Mouse (Mus musculus) midbrain, embryonic 12.5 days (tissue): Measurements from ENCODE around the gene Gmeb2. TPM values are rescaled to one million over a fixed set of nuclear protein-coding genes. Genes with fewer than 3 reads are reported as not detected.
"Not testable (repeated sequence)": the region's sequence is repeated elsewhere in the genome, so short reads cannot be mapped to it uniquely, and the experiment has no call there.

ENCODE experiments used
- ATAC-seq: fragments of 200-750 bp; cut with Nextera tagmentation; 2 replicates; pipeline ENCODE4 v1.8.0; 2017; ENCODE audit warnings: low read depth, moderate TSS enrichment, moderate library complexity; ENCODE audit not compliant: low FRiP score
- H3K27ac ChIP-seq: fragments of 300-500 bp; sonication (generic); replicated peaks from 2 replicates; pipeline ENCODE4 v1.5.1; 2016; ENCODE audit warnings: mild to moderate bottlenecking
- H3K27me3 ChIP-seq: fragments of 300-500 bp; sonication (generic); 2 replicates; pipeline ENCODE4 v1.6.1; 2016; ENCODE audit warnings: mild to moderate bottlenecking
- H3K36me3 ChIP-seq: fragments of 300-500 bp; sonication (generic); 2 replicates; pipeline ENCODE4 v1.6.1; 2016
- H3K4me1 ChIP-seq: fragments of 300-500 bp; sonication (generic); 2 replicates; pipeline ENCODE4 v1.6.1; 2016
- H3K4me2 ChIP-seq: fragments of 300-500 bp; sonication (generic); replicated peaks from 2 replicates; pipeline ENCODE4 v1.6.1; 2016; ENCODE audit warnings: mild to moderate bottlenecking, moderate library complexity
- H3K4me3 ChIP-seq: fragments of 300-500 bp; sonication (generic); 2 replicates; pipeline ENCODE4 v1.5.1; 2016; ENCODE audit warnings: mild to moderate bottlenecking
- H3K9ac ChIP-seq: fragments of 300-500 bp; sonication (generic); replicated peaks from 2 replicates; pipeline ENCODE4 v1.6.1; 2016; ENCODE audit warnings: mild to moderate bottlenecking, moderate library complexity
- H3K9me3 ChIP-seq: fragments of 300-500 bp; sonication (generic); 2 replicates; pipeline ENCODE4 v1.6.1; 2016; ENCODE audit warnings: mild to moderate bottlenecking
- WGBS: fragments of 180-500 bp; shearing (Covaris S2); methylation state at CpG from one replicate; pipeline ENCODE4 v1.1.7; 2016; 5-methylcytosine and 5-hydroxymethylcytosine counted together
- polyA plus RNA-seq: library from polyadenylated mRNA; unstranded; fragments of >200 nt; fragmentation: Nextera tagmentation; extraction: Ambion mirVana; gene quantifications from 2 replicates; pipeline ENCODE4 v1.2.1, GENCODE M21; 2016

The Gmeb2 gene
- polyA plus RNA-seq = 23.4 and 23.9 TPM in 2 replicates

DNA sequence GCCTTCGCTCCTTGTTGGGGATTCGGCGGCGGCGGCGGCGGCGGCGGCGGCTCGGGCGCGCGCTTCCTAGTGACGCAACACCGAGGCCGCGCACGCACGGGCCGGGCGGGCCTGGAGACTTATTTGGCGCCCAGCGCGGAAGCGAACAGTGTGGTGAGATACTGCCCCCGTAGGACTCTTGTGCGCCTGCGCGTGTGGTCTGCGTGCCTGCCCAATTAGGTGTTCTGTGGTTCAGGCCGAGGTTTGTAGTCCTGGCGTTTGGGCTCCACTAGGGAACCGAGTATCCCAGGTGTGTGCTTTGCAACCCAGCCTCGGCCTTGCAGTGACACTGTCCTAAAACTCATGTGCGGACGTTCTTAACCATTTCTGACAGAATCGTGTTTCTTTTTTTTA, at the start of gene Gmeb2:
Gene Gmeb2 (minus strand): TSS at position 78 of the 393 bp plus-strand sequence.
- 7% methylated on average over 31 of the region's 38 CpGs for WGBS
- not testable (repeated sequence) for H3K27me3 ChIP-seq, H3K9me3 ChIP-seq
- peak; percentile 94 for ATAC-seq
- peak within 1 kb of the TSS; percentile 67 for H3K4me2 ChIP-seq
- H3K4me1 ChIP-seq = peaks cover 17% of the 10 kb centered on the region
- H3K36me3 ChIP-seq = peaks cover 14% of the 10 kb centered on the region
- H3K27ac ChIP-seq = peak within 1 kb of the TSS; percentile 95
- peak within 1 kb of the TSS; percentile 64 for H3K4me3 ChIP-seq
- H3K9ac ChIP-seq = peak within 1 kb of the TSS; percentile 77

DNA sequence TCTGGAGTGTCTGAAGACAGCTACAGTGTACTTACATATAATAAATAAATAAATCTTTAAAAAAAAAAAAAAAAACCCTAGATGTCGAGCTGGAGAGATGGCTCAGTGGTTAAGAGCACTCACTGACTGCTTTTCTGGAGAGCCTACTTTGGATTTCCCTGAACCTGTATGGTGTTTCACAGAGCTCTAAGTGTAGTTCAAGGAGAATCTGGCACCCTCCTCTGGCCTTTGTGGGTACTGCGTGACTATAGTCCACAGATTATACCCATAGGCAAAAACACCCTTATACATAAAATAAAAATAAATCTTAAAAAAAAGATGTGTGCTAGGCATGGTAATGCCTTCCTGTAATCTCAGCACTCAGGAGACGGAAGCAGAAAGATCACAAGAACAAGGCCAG, 46.2 kb upstream of the Gmeb2 start:
- WGBS = 72% methylated on average over 3 of the region's 3 CpGs
- ATAC-seq = no peak

DNA sequence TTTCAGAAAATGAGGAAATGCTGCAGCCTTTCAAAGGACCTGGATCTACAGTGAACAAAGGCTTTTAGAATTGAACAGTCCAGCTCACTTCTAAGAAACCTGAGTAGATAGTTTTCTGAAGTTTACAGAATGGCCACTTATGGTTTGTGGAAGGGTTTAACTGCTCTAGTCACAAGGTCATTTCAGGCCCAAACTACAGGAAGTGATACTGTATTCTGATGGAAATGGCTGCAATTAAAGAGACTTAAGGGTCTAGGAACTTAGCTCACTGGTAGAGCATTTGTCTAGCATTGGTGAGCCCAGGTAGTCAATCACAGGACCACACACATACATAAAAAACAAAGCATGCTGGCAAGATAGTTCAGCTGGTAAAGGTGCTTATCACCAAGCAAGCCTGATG, 44.7 kb upstream of the Gmeb2 start:
- H3K27ac ChIP-seq = no peak overlapping the region
- no peak for ATAC-seq
- H3K9me3 ChIP-seq = no peaks in the 10 kb centered on the region
- peaks cover 80% of the 10 kb centered on the region for H3K36me3 ChIP-seq
- H3K4me1 ChIP-seq = no peaks in the 10 kb centered on the region
- no peaks in the 10 kb centered on the region for H3K27me3 ChIP-seq
- H3K4me3 ChIP-seq = no peak overlapping the region
- no peak overlapping the region for H3K4me2 ChIP-seq
- no peak overlapping the region for H3K9ac ChIP-seq

More for the DNA sequence above, 46.2 kb upstream of the Gmeb2 start:
- no peaks in the 10 kb centered on the region for H3K4me1 ChIP-seq
- peaks cover 77% of the 10 kb centered on the region for H3K36me3 ChIP-seq
- no peak overlapping the region for H3K9ac ChIP-seq
- H3K27me3 ChIP-seq = no peaks in the 10 kb centered on the region
- H3K4me2 ChIP-seq = no peak overlapping the region
- no peak overlapping the region for H3K27ac ChIP-seq
- no peak overlapping the region for H3K4me3 ChIP-seq
- no peaks in the 10 kb centered on the region for H3K9me3 ChIP-seq

DNA sequence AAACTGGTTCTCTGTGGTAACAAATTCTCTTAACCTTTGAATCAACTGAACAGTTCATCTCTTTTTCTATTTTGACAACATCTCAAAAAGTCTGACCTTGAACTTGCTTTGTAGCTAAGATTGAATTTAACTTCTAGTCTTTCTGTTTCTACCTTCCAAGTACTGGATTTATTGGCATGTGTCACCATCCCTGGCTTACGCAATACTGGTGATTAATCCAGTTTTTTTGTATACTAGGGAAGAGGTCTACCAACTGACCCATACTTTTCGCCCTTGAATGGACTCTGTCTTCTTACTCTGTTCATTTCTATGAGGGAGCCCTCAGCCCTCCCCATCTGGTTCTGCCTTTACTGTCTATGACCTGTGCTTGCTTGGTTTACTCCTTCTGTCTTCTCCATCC, 38.3 kb upstream of the Gmeb2 start:
- H3K4me3 ChIP-seq = no peak overlapping the region
- H3K27me3 ChIP-seq = no peaks in the 10 kb centered on the region
- 88% methylated on average over 2 of the region's 2 CpGs for WGBS
- H3K36me3 ChIP-seq = peaks cover 86% of the 10 kb centered on the region
- H3K9me3 ChIP-seq = no peaks in the 10 kb centered on the region
- no peak overlapping the region for H3K9ac ChIP-seq
- H3K4me2 ChIP-seq = no peak overlapping the region
- no peaks in the 10 kb centered on the region for H3K4me1 ChIP-seq
- ATAC-seq = no peak
- no peak overlapping the region for H3K27ac ChIP-seq

GRCm38 (mm10) chr2:181322136-181322535, 34.3 kb upstream of the Gmeb2 start:
- Histone ChIP-seq H3K4me3 (no peak overlapping the region), H3K27ac (no peak overlapping the region), H3K9me3 (no peaks in the 10 kb centered on the region), H3K4me2 (no peak overlapping the region), H3K4me1 (peaks cover 16% of the 10 kb centered on the region), H3K36me3 (peaks cover 52% of the 10 kb centered on the region), H3K9ac (no peak overlapping the region), H3K27me3 (no peaks in the 10 kb centered on the region)
- WGBS = 75% methylated on average over 5 of the region's 5 CpGs
- no peak for ATAC-seq

DNA sequence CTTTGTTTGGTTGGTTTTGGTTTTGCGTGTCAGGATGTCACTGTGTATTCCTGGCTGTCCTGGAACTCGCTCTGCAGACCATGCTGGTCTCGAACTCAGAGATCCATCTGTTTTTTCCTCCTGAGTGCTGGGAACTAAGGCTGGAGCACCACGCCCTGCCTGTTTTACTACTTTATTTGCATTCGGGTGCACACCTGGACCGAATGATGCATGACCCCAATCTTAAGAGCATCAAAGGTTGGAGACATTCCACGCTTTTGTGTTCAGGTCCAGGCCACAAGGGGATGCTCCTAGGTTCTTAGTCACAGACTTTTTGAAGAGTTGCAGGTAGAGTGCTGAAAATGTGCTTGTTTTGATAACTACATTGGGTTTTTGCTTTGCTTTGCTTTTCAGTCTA, 32.3 kb upstream of the Gmeb2 start:
- H3K4me3 ChIP-seq = peak overlapping the region; percentile 70
- peaks cover 34% of the 10 kb centered on the region for H3K36me3 ChIP-seq
- H3K4me2 ChIP-seq = peak overlapping the region; percentile 78
- WGBS = 14% methylated on average over 7 of the region's 7 CpGs
- peaks cover 16% of the 10 kb centered on the region for H3K4me1 ChIP-seq
- ATAC-seq = no peak; the same call in 1 of the 2 replicates
- H3K27ac ChIP-seq = peak overlapping the region; percentile 63; the same call in 1 of the 2 replicates
- peaks cover 11% of the 10 kb centered on the region for H3K27me3 ChIP-seq
- H3K9me3 ChIP-seq = no peaks in the 10 kb centered on the region
- H3K9ac ChIP-seq = peak overlapping the region; percentile 64

- Histone ChIP-seq H3K4me1 (peaks cover 19% of the 10 kb centered on the region), H3K4me3 (peak within 1 kb of the TSS; percentile 70), H3K9me3 (no peaks in the 10 kb centered on the region), H3K4me2 (peak within 1 kb of the TSS; percentile 78), H3K27me3 (peaks cover 18% of the 10 kb centered on the region), H3K27ac (peak within 1 kb of the TSS; percentile 63), H3K9ac (peak within 1 kb of the TSS; percentile 64), H3K36me3 (peaks cover 27% of the 10 kb centered on the region)
- ATAC-seq = peak; percentile 94
- WGBS = 6% methylated on average over 40 of the region's 40 CpGs
Observed at GRCm38 (mm10) chr2:181319248-181320102, 31.6 kb upstream of the Gmeb2 start, which contains the start of gene Rtel1. Gene Rtel1 (plus strand): TSS chr2:181319739.

DNA sequence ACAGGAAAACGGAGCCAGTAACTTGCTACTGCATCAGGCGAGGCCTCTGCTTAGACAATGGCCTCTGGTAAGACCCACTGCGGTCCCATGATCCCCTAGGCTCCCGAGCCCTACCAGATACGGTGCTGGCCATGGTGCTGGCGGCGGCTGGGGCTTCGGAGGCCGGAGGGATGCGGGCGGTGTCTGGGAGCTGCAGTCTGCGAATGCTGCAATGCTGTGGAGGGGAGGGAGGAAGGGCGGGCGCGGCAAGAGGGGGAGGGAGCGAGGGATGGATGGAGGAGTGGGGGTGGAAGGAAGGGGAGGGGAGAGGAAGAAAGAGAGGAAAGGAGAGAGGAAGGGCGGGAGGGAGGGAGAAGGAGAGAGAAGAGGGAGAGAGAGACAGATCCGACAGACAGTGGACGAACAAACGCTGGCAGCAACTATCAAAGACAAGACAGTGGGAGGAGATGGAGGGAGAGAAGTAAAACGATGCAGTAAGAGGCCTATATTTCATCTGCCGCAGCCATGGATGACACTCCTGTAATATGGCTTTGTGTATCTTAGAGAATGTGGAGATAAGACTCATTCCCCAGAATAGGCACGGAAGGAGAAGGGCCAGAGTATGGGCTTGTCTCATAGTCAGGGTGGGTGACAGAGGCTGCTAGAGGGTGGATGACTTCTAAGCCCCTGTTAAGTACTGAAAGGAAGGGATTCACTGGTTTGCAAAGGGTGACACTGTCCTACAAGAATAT, 26.4 kb upstream of the Gmeb2 start, which contains the start of gene Stmn3:
Gene Stmn3 (minus strand): TSS at position 421 of the 731 bp plus-strand sequence.
- ATAC-seq = peak; percentile 92
- peak within 1 kb of the TSS; percentile 93 for H3K27ac ChIP-seq
- peak within 1 kb of the TSS; percentile 87 for H3K9ac ChIP-seq
- H3K27me3 ChIP-seq = peaks cover 28% of the 10 kb centered on the region
- peak within 1 kb of the TSS; percentile 82 for H3K4me2 ChIP-seq
- WGBS = 3% methylated on average over 23 of the region's 23 CpGs
- H3K4me1 ChIP-seq = peaks cover 26% of the 10 kb centered on the region
- H3K9me3 ChIP-seq = no peaks in the 10 kb centered on the region
- H3K36me3 ChIP-seq = peaks cover under 1% of the 10 kb centered on the region; the same call in 1 of the 2 replicates
- H3K4me3 ChIP-seq = peak within 1 kb of the TSS; percentile 77

- peak overlapping the region; percentile 93 for H3K27ac ChIP-seq
- H3K27me3 ChIP-seq = peaks cover 33% of the 10 kb centered on the region
- peaks cover 22% of the 10 kb centered on the region for H3K4me1 ChIP-seq
- ATAC-seq = peak; percentile 79
- peaks cover 7% of the 10 kb centered on the region for H3K36me3 ChIP-seq
- under 1% methylated on average over 35 of the region's 35 CpGs for WGBS
- peak overlapping the region; percentile 77 for H3K4me3 ChIP-seq
- peak overlapping the region; percentile 87 for H3K9ac ChIP-seq
- H3K9me3 ChIP-seq = no peaks in the 10 kb centered on the region
- peak overlapping the region; percentile 82 for H3K4me2 ChIP-seq
Observed at GRCm38 (mm10) chr2:181313344-181314079, 25.7 kb upstream of the Gmeb2 start.

DNA sequence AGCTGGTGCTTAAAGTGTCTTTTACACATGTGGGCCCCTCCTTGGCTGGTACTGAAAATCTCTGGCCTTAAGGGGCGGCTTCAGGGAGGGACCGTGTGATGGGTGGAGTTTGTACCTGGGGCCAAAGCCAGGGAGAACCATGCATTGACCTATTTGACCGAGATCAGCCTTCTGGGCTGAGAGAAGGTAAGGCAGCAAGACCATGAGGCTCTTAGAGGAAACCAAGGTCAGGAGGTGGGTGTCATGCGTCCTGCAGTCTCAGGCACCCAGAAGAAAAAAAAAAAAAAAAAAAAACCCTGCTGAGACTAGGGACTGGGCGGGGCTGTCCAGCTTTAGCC, 25.1 kb upstream of the Gmeb2 start:
- H3K4me1 ChIP-seq = peaks cover 22% of the 10 kb centered on the region
- no peak for ATAC-seq
- H3K9me3 ChIP-seq = no peaks in the 10 kb centered on the region
- H3K36me3 ChIP-seq = peaks cover 13% of the 10 kb centered on the region
- H3K27me3 ChIP-seq = peaks cover 38% of the 10 kb centered on the region
- peak overlapping the region; percentile 87 for H3K9ac ChIP-seq
- 12% methylated on average over 5 of the region's 5 CpGs for WGBS
- peak overlapping the region; percentile 93 for H3K27ac ChIP-seq
- H3K4me3 ChIP-seq = peak overlapping the region; percentile 77
- peak overlapping the region; percentile 82 for H3K4me2 ChIP-seq

DNA sequence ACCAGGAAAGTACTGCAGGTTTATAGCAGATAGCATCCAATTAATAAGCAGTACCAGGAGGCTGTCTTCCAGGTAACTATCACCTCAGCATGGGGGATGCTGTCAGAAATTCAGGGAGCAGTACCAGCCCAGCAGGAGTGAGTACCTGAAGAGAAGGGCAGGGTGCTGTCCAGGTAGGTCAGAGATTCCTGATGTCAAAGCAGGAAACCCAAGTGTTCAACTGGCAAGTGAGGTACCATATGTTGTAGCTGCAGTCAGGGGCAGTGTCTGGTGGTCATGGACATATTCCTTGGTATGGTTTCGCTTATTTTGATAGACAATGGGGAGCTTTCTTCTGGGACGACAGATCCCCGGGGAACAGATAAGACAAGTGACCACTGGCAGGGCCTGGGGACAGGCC, 24.6 kb upstream of the Gmeb2 start:
- no peak overlapping the region for H3K27ac ChIP-seq
- WGBS = 68% methylated on average over 3 of the region's 3 CpGs

More for the DNA sequence above, 24.6 kb upstream of the Gmeb2 start:
- Histone ChIP-seq H3K4me3 (peak overlapping the region; percentile 77), H3K36me3 (peaks cover 18% of the 10 kb centered on the region), H3K4me2 (peak overlapping the region; percentile 82), H3K9ac (peak overlapping the region; percentile 87), H3K9me3 (no peaks in the 10 kb centered on the region), H3K4me1 (peaks cover 22% of the 10 kb centered on the region), H3K27me3 (peaks cover 44% of the 10 kb centered on the region)
- no peak for ATAC-seq
